Mouse (Mus musculus): ENCODE measurements at regions not wholly inside any gene's neighbourhood (a gene's known extent, or its start where the extent isn't known, plus 50 kb on each side); places are given as distances from the start of the nearest gene placed in this dataset.

DNA sequence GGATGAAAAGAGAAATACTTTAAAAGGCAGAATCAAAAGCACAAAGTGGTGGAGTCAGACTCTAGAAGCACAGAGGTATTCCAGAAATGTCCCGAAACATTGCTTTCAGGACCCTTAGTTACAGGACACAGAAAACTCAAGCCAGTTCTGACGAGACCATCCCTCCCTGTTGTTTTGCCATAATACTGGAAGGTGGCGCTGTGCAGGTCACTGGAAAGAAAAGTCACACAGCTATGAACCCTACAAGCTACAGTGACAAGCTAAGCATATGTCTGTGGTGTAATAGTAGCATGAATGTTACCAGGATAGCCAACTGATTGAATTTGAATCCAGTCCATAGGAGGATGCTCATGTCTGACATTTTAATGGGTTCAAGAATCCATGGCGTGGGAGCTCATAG, 117.4 kb upstream of the Cxxc4 start:
- DNase-seq: no peak

DNA sequence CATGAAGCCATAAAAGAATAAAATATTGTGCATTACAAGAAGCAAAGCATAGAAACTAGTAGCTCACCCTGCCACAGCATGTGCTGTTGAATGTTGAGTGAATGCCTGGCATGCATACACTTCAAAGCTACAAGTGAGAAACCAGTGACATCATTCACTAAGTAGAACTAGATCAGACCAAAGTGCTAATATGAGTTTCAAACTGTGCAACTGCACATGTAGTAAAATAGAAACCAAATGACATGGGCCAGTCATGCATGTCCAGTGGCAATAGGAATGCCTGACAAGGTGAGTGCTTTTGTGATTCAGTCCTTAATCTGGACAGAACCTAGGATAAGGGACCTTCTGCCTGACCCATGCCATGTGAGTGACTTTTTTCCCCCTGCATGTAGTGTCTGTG, 111.3 kb upstream of the Cxxc4 start:
- DNase-seq: no peak

DNA sequence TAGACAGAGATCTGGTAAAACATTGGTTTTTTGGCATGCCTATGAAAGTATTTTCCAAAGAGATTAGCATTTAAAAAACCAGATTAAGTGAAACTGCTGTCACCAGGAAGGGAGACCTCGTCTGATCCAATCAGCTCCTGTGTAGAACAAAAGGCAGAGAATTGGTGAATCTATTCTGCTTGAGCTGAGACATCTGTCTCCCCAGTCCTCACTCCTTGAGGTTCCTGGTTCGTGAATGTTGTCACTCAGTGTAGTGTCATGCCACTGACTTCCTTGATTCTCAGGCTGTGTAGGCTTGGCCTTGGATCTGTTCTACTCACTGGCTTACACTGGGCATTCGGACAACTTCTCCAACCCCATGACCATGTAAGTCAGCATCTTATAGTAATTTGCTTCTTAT, 105.9 kb upstream of the Cxxc4 start:
- no peak for DNase-seq

DNA sequence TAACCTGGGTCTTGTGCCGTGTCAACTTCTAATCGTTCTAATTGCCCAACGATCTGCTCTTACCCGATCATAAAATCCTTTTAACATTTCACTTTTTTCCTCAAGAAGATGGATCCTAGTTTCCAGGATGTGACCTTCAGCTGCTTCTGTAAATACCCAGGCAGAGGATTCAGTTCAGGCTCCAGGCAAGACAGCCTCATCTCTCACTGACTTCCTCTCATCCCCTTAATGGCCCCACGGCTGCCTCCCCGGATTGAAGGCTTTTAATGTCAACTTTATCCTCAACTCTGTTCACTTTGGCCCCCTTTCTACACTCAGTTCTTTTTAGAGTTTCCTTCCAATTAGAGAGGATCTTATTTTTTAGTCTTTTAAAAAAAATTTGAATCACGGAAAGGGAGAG, 91.0 kb upstream of the Cxxc4 start:
- DNase-seq: no peak

DNA sequence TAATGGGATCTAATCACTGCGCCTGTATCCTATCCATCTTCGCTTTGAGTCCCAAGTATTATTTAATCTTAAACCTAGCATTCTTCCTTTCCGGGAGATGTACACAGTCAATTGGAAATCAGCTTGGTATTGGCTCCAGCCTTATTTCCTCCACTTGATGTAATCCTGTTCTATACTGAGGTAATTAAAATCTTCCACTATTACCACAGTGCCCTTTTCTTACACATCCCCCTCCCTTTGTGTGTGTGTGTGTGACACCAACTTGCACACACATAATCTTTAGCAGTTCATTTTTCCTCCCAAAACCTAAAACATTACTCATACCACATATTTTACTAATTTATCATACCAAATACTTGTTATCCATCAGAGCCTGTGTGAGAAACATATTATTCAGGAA, 90.3 kb upstream of the Cxxc4 start:
- DNase-seq: no peak

DNA sequence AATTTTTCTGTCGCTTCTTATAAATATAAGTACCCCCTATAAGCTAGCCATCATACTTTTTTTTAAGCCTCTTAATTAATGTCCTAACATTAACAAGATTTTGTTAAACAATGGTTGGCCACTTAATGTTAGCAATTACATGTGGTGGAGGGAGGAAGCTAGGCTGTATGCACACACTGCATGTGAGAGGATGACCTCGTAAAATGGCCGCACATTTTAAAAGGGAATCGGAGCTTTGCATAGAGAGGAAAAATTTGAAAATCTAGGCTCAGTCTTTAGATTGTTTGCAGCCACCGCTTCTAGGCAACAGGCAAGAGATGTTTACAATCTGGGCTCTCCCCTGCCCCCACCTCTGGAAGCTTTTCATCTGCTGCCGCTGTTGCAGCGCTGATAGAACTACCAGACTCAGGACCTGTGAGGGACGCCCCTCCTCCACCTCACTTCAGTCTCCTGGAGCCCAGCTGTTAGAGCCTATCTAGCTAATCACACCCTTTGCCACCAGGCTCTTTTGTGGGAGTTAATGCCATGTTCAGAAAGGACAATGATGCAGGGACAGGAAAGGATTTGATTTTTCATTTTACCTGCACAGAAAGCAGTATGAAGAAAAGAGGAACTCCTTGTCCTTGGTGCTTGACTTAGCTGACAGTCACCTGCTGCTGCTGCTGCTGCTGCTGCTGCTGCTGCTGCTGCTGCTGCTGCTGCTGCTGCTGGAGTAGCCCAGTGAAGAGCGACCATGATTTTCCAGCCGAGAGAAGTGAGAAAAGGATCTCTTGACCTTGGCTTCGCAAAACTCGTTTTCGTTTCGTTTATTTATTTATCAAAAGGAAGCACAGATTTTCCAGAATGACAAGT, 89.7 kb upstream of the Cxxc4 start:
- no peak for DNase-seq

DNA sequence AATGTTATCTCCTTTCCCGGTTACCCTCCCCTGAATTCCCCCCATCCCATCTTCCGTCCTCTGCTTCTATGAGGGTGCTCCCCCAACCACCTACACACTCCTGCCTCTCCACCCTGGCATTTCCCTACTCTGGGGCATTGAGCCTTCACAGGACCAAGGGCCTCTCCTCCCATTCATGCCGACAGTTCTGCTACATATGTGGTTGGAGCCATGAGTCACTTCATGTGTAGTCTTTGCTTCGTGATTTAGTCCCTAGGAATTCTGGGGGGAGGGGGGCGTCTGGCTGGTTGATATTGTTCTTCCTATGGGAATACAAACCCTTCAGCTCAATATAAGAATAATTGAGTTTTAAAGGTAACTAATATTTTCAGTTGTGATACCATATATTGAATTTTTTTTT, 74.0 kb upstream of the Cxxc4 start:
- DNase-seq: no peak

DNA sequence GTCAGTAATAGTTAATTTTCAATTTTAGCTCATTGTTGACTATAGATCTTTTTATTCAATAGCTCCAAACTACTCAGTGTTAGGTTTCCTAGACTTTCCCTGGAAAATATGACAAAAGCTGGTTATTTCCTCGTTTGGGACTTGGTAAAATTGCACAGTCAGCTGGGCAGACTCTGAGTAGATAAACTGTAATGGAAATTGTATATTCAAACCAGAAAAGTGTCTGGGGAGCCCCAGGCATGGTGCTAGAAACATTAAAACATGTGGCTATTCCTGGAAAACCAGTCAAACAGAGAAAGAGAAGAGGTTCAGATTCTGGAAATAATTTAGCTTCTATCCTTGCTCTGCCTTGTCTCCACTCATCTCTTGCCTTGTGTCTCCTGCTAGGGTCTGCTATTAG, 66.4 kb upstream of the Cxxc4 start:
- no peak for DNase-seq

DNA sequence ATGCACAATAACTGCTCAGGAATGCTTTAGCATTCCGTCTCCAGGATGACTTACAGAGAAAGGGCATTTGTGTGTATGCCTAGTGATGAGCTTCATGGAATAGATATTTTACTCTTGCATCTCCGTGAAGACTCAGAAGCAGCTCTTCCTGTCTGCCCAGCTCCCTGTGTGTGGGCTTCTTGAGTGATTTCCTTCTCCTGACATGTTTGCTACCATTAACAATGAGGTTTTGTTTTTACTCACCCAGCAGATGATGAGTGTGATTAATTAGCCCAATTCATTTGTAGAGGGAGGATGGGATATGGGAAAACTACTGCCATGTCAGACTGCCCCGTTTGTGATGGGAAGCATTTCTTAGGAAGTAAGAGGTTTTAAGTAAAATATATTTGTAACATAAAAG, 63.9 kb upstream of the Cxxc4 start:
- DNase-seq: no peak

DNA sequence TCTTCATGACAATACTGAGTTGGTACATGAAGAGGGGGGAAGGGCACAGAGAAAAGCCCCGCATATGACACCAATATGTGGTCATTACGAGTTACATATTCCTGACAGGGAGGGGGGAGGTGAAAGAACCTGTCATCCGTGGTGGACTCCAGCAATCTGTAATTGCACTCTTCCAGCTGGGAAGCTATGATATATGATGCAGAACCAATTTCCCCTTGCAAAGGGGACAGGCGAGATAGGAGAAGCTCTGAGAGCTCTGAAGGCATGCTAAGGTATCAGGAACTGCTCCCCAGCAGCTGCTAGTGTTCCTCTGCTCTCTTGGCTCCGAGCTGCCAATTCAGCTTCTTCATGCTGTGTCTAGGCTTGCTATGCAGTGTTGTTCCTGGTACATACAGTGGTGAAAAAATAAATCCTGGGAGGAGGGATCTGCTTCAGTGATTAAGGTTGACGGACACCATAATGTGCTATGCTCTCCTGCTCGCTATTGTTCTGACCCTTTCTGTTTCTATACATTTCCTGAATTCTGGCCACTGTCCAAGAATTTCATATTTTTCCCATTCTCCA, 57.7 kb upstream of the Cxxc4 start:
- no peak for DNase-seq

DNA sequence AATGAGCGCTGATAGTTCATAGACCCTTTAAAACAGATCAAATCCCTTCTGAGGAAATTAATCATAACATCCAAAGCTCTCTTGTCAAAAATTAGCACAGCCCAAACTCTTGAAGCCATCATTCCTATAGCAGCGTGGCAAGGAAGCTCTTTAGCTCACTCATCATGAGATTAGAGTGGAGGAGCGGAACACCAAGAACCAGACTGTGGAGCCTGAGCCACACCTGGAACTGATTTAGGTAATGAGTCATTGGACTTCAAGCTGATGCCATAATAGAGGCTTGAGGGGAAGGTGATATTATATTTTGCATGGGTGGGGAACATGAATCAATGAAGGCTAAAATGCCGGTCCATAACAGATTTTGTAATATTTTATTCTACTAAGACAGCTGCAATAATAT, 52.2 kb upstream of the Cxxc4 start:
- no peak for DNase-seq

Data from B cell, adult 2 months (primary cell).